Mouse (Mus musculus) embryonic fibroblast, embryonic 13.5 days (primary cell): ENCODE measurements around the gene Gse1. TPM values are rescaled to one million over a fixed set of nuclear protein-coding genes. Genes with fewer than 3 reads are reported as not detected.

Experiments used
- H3K27ac ChIP-seq: 2 replicates; pipeline ENCODE4 v1.5.1; 2012; ENCODE audit warnings: low read length, control low read depth, inconsistent platforms; ENCODE audit not compliant: insufficient read depth
- H3K4me1 ChIP-seq: 2 replicates; pipeline ENCODE4 v1.6.1; 2011; ENCODE audit warnings: low read length; ENCODE audit not compliant: control insufficient read depth, insufficient read depth
- H3K4me3 ChIP-seq: 2 replicates; pipeline ENCODE4 v1.5.1; 2011; ENCODE audit warnings: mild to moderate bottlenecking, control low read depth, low read length; ENCODE audit not compliant: insufficient read depth
- CTCF ChIP-seq: IDR thresholded peaks from 2 replicates; pipeline ENCODE4 v1.5.1; 2011; ENCODE audit warnings: mild to moderate bottlenecking, control low read depth, low read length, moderate library complexity, borderline replicate concordance; ENCODE audit not compliant: insufficient read depth
- POLR2A ChIP-seq: IDR thresholded peaks from 2 replicates; pipeline ENCODE4 v1.6.1; 2011; ENCODE audit warnings: low read depth, mild to moderate bottlenecking, control low read depth, low read length, moderate library complexity
- polyA plus RNA-seq: library from polyadenylated mRNA; stranded (reverse); fragments of >200 nt; gene quantifications from 2 replicates; pipeline ENCODE4 v1.2.4, GENCODE M21; 2011; ENCODE audit warnings: low read depth; ENCODE audit not compliant: missing spikeins, insufficient read length

Gene Gse1
- polyA plus RNA-seq, 1 experiment: 13.4 TPM

DNA sequence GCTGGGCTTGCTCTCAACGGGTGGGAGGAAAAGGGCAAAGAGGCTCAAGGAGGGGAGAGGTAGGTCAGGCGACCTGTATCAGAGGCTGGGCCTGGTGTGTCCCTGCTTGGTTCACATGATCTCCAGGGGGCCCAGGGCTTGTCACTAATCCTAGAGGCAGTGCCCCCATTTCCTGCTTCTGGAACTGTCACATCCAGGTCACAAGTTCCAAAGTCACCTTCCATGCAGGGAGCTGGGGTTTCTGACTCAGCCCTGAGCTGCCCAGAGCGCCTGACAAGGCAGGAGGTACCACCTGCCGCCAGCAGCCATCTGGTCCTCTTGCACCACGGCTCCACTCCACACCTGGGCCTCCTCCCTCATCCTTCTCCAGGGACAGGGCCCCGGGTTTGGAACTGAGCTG lies 155.5 kb downstream of the Gse1 start:
- Histone ChIP-seq H3K27ac (no peak overlapping the region), H3K4me1 (peaks cover 12% of the 10 kb centered on the region), H3K4me3 (no peak overlapping the region)
- TF ChIP-seq POLR2A (no peak), CTCF (no peak)

- H3K4me3 ChIP-seq: no peak overlapping the region
- H3K27ac ChIP-seq: no peak overlapping the region
- no peak for TF ChIP-seq POLR2A
- no peak for TF ChIP-seq CTCF
- peaks cover 12% of the 10 kb centered on the region for H3K4me1 ChIP-seq
Observed at GRCm38 (mm10) chr8:120384745-120385144, 156.5 kb downstream of the Gse1 start.

DNA sequence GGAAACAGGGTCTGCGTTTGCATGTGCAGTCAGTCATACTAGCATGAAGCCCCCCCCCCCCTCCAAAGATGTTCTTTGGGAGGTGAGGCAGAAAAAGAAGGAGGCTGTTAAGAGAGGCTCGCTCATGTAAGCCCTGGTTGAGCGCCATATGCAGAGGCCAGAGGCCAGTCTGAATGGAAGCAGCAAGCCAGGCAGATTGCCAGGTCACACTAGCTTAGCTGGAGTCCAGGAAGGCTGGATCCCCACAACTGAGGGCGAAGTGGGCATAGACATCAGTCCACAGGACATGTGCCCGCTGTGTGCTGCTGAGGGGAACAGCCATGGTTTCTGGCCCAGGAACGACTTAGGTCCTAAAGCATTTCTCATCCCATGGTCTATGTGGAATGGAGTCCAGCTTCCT lies 160.0 kb downstream of the Gse1 start:
- H3K4me1 ChIP-seq: peaks cover 7% of the 10 kb centered on the region
- no peak overlapping the region for H3K27ac ChIP-seq
- H3K4me3 ChIP-seq: no peak overlapping the region
- no peak for TF ChIP-seq CTCF
- TF ChIP-seq POLR2A: no peak

GRCm38 (mm10) chr8:120390598-120390997 lies 162.3 kb downstream of the Gse1 start:
- H3K4me1 ChIP-seq: no peaks in the 10 kb centered on the region
- no peak overlapping the region for H3K4me3 ChIP-seq
- H3K27ac ChIP-seq: no peak overlapping the region
- TF ChIP-seq CTCF (no peak), POLR2A (no peak)

DNA sequence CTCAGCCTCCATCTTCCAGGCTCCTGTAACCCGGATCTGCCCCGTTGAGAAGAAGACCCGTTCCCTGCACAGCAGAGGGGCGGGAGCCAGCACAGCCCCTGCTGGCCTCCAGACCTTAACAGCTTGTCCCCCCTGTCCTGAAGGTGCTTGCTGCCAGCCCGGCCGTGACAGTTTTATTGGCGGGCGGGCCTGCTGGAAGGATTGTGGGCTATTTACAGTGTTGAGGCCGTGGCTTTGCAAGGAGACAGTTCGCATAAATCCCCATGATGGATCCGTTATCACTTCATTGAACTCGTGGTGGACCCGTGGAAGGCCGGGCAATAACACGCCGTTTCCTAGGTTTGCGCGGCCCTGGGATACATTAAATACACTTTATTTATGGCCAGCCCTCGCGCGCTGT lies 163.6 kb downstream of the Gse1 start:
- TF ChIP-seq CTCF: no peak
- no peak for TF ChIP-seq POLR2A
- Histone ChIP-seq H3K4me1 (no peaks in the 10 kb centered on the region), H3K4me3 (no peak overlapping the region), H3K27ac (no peak overlapping the region)

GRCm38 (mm10) chr8:120393085-120393484 lies 164.8 kb downstream of the Gse1 start:
- Histone ChIP-seq H3K4me3 (no peak overlapping the region), H3K4me1 (no peaks in the 10 kb centered on the region), H3K27ac (no peak overlapping the region)
- TF ChIP-seq CTCF: no peak
- TF ChIP-seq POLR2A: no peak

GRCm38 (mm10) chr8:120393871-120394275 lies 165.6 kb downstream of the Gse1 start:
- TF ChIP-seq POLR2A (no peak), CTCF (no peak)

GRCm38 (mm10) chr8:120395892-120396291 lies 167.6 kb downstream of the Gse1 start:
- no peaks in the 10 kb centered on the region for H3K4me1 ChIP-seq
- TF ChIP-seq POLR2A (no peak), CTCF (no peak)
- no peak overlapping the region for H3K4me3 ChIP-seq
- H3K27ac ChIP-seq: no peak overlapping the region

More at GRCm38 (mm10) chr8:120393871-120394275, 165.6 kb downstream of the Gse1 start:
- Histone ChIP-seq H3K4me1 (no peaks in the 10 kb centered on the region), H3K27ac (no peak overlapping the region), H3K4me3 (no peak overlapping the region)

GRCm38 (mm10) chr8:120396756-120397155 lies 168.5 kb downstream of the Gse1 start:
- Histone ChIP-seq H3K27ac (no peak overlapping the region), H3K4me1 (no peaks in the 10 kb centered on the region), H3K4me3 (no peak overlapping the region)
- no peak for TF ChIP-seq CTCF
- no peak for TF ChIP-seq POLR2A

DNA sequence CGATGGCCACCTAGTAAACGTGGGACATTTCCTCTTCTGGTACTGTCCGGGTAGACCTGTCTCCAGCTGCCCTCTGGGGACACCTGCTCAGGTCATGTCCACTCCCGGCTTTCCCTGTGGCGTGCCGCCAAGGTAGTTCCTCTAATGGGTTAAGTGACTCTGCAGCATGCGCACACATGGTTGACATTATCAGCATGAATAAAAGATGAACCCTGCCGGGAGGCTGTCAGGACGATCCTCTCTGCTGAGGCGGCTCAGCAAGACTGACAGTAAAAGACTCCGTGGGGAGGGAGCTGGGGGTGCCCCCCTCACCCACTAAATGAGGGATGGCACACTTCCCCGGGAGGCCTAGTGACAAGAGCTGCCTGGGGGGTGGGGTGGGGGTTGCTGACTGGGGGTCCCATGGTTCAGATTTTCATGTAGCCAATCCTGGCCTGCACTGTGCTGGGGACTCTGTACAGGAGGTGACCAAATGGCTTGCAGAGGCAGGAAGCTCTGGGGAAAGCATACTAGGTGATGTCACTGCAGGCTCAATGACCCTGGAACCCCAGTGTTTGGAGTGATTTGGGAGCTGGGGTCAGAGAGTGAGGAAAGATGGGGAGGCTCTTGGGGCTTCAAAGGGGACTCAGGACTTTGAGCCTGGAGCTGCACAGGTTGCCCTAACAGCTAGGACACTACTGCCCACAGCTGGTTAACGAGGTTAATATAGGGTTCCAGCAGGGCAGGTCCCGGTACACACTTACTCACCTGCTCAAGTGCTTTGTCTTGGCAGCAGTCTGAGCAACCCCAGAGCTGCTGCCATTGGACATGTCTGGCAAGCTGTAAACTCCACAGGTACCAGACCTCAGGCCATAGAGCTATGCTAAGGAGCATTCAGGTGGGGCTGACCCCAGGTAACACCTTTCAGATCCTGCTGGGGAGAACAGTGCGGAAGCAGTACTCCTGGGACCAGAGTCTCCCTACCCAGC lies 169.5 kb downstream of the Gse1 start:
- H3K4me1 ChIP-seq: no peaks in the 10 kb centered on the region
- H3K27ac ChIP-seq: no peak overlapping the region
- TF ChIP-seq POLR2A (no peak), CTCF (no peak)
- H3K4me3 ChIP-seq: no peak overlapping the region
